Comparison of ENCODE assay signal across 22 mouse cellular contexts in genomic region chr12:24703013-24703412, GRCm38 (mm10). TPM values are rescaled to one million over a fixed set of nuclear protein-coding genes. Genes with fewer than 3 reads are reported as not detected.
A peak's percentile ranks its signal among the peaks of the same experiment; 100 is the strongest.
DNase-seq lines count a peak whose midpoint lies in the region; ATAC-seq and TF ChIP-seq lines count a peak whose summit lies in the region.
"Had no signal": no experiment of that assay in that cellular context is flagged by ENCODE, and none has a peak within 500 bp of the region (broad histone marks: within the 10 kb centered on the region; RNA-seq: fewer than 3 reads in every experiment).

No protein-coding gene starts in this region.

- H3K4me1 ChIP-seq in heart, embryonic 12.5 days (replicated peaks): peaks cover 23% of the 10 kb centered on the region
- no peaks in the 10 kb centered on the region for H3K4me1 ChIP-seq in heart, adult 2 months (ENCODE audit: control insufficient read depth, insufficient read depth, low read length)
- peaks cover 55% of the 10 kb centered on the region for H3K4me1 ChIP-seq in liver, embryonic 12.5 days

- no peaks in the 10 kb centered on the region for H3K9me3 ChIP-seq in heart, embryonic 12.5 days (replicated peaks)
- no peaks in the 10 kb centered on the region for H3K9me3 ChIP-seq in liver, embryonic 12.5 days (replicated peaks)
- H3K9me3 ChIP-seq: embryonic facial prominence, embryonic 12.5 days; forebrain, embryonic 12.5 days; neural tube, embryonic 13.5 days had no signal

- intact Hi-C loops in heart, adult 2 months (cut with DNase I): no loop called here

- no peaks in the 10 kb centered on the region for H3K36me3 ChIP-seq in heart, embryonic 12.5 days
- no peaks in the 10 kb centered on the region for H3K36me3 ChIP-seq in heart, adult 2 months (ENCODE audit: control insufficient read depth, insufficient read depth, low read length)
- no peaks in the 10 kb centered on the region for H3K36me3 ChIP-seq in liver, embryonic 12.5 days
- H3K36me3 ChIP-seq: embryonic facial prominence, embryonic 12.5 days; forebrain, embryonic 12.5 days; neural tube, embryonic 13.5 days had no signal

- no peak overlapping the region for H3K4me3 ChIP-seq in heart, embryonic 12.5 days
- no peak overlapping the region for H3K4me3 ChIP-seq in heart, adult 2 months
- H3K4me3 ChIP-seq in liver, embryonic 12.5 days: no peak overlapping the region
- H3K4me3 ChIP-seq: embryonic facial prominence, embryonic 12.5 days; forebrain, embryonic 12.5 days; neural tube, embryonic 13.5 days had no signal

- DNase-seq in heart, adult 2 months: no peak
- DNase-seq in spleen, adult 12 weeks (ENCODE audit: low spot score): peak; percentile 17
- no peak for DNase-seq in spleen, adult 18-20 months
- no peak for DNase-seq in cerebellum, postnatal 36 days
- DNase-seq in layer of hippocampus, adult 18-20 months (ENCODE audit: low spot score in 2 of 2): no peak
- DNase-seq: adrenal gland, postnatal 10 days; cerebellum, adult 2 months; gastrocnemius, postnatal 14 days; layer of hippocampus, postnatal 36 days; lung, adult 2 months; lung, postnatal 36 days; right cerebral cortex, postnatal 14 days; thymus, postnatal 4 days had no signal

- TF ChIP-seq POLR2A in heart, adult 2 months (IDR thresholded peaks at IDR 0.05; ENCODE audit: insufficient read depth, low read depth, low read length): no peak

- no peaks in the 10 kb centered on the region for H3K79me2 ChIP-seq in heart, adult 2 months (replicated peaks; ENCODE audit: control insufficient read depth, insufficient read depth, low read length)

- H3K27me3 ChIP-seq in heart, embryonic 12.5 days (replicated peaks): no peaks in the 10 kb centered on the region
- H3K27me3 ChIP-seq in heart, adult 2 months (ENCODE audit: control insufficient read depth, insufficient read depth, low read length): no peaks in the 10 kb centered on the region
- H3K27me3 ChIP-seq in liver, embryonic 12.5 days (replicated peaks): 0 out of 2 replicates have a peak, but pooled peaks cover 7% of the 10 kb centered on the region
- H3K27me3 ChIP-seq: embryonic facial prominence, embryonic 12.5 days; forebrain, embryonic 12.5 days had no signal

- WGBS in heart, embryonic 12.5 days: 35% methylated on average over 3 of the region's 3 CpGs
- 64% methylated on average over 3 of the region's 3 CpGs for WGBS in heart, adult 2 months
- WGBS in liver, embryonic 12.5 days (ENCODE audit: insufficient replicate concordance): 59% methylated on average over 3 of the region's 3 CpGs

- H3K27ac ChIP-seq in heart, embryonic 12.5 days (ENCODE audit: poor library complexity, severe bottlenecking): peak overlapping the region; percentile 38
- H3K27ac ChIP-seq in heart, adult 2 months: no peak overlapping the region
- peak overlapping the region; percentile 81 for H3K27ac ChIP-seq in liver, embryonic 12.5 days
- H3K27ac ChIP-seq: embryonic facial prominence, embryonic 12.5 days; forebrain, embryonic 12.5 days; neural tube, embryonic 13.5 days had no signal

- no peak overlapping the region for H3K4me2 ChIP-seq in heart, embryonic 12.5 days
- peak overlapping the region; percentile 34 for H3K4me2 ChIP-seq in liver, embryonic 12.5 days
- H3K4me2 ChIP-seq: embryonic facial prominence, embryonic 12.5 days; forebrain, embryonic 12.5 days; midbrain, embryonic 11.5 days; neural tube, embryonic 13.5 days had no signal

- peak; percentile 77 for ATAC-seq in heart, embryonic 12.5 days (ENCODE audit: insufficient number of reproducible peaks, low FRiP score)
- peak; percentile 80 for ATAC-seq in liver, embryonic 12.5 days
- ATAC-seq: inflammation-experienced regulatory T-cells, adult 6 months had no signal

- TF ChIP-seq CTCF in heart, adult 2 months (IDR thresholded peaks at IDR 0.05): no peak

- TF ChIP-seq EP300 in heart, adult 2 months (IDR thresholded peaks at IDR 0.05; ENCODE audit: insufficient read depth, low read depth, low read length): no peak

- H3K9ac ChIP-seq in heart, embryonic 12.5 days: no peak overlapping the region
- no peak overlapping the region for H3K9ac ChIP-seq in heart, adult 2 months (ENCODE audit: low read depth, low read length)
- peak overlapping the region; percentile 50 for H3K9ac ChIP-seq in liver, embryonic 12.5 days
- H3K9ac ChIP-seq: embryonic facial prominence, embryonic 12.5 days; forebrain, embryonic 12.5 days; neural tube, embryonic 13.5 days had no signal

RNA-seq across cellular contexts. Expression of gene Rrm2, which starts 5.0 kb away (rescaled TPM):
- 280 and 281 TPM in 2 replicates for polyA plus RNA-seq in heart, embryonic 12.5 days (2016; fragmentation: Nextera tagmentation; extraction: Ambion mirVana)
- 1 to 10 TPM; 1.8 to 2.1 TPM for total RNA-seq in heart, adult 2 months (2021)
- 0.82 and 1.7 TPM in 2 replicates for polyA plus RNA-seq in heart, adult 2 months (2012; rRNA removed)
- 531 and 552 TPM in 2 replicates for polyA plus RNA-seq in liver, embryonic 12.5 days (2016; fragmentation: Nextera tagmentation; extraction: Ambion mirVana)
- 1 to 10 TPM in 1 of 2 experiments, under 1 TPM in 1; 0.71 to 1.5 TPM for total RNA-seq in layer of hippocampus, adult 18-20 months (2021)

RNA-seq across cellular contexts. Expression of gene Cys1, which starts 21.4 kb away (rescaled TPM):
- polyA plus RNA-seq in heart, embryonic 12.5 days (2016; fragmentation: Nextera tagmentation; extraction: Ambion mirVana): 0.76 and 1.0 TPM in 2 replicates
- 1 to 10 TPM; 3.3 to 4.0 TPM for total RNA-seq in heart, adult 2 months (2021)
- 5.6 and 7.4 TPM in 2 replicates for polyA plus RNA-seq in heart, adult 2 months (2012; rRNA removed)
- 0.56 and 1.0 TPM in 2 replicates for polyA plus RNA-seq in liver, embryonic 12.5 days (2016; fragmentation: Nextera tagmentation; extraction: Ambion mirVana)
- 10 to 100 TPM; 30.2 to 35.4 TPM for total RNA-seq in layer of hippocampus, adult 18-20 months (2021)
- total RNA-seq: hematopoietic stem cell, adult 5-6 weeks; monocyte, adult 5-6 weeks had no signal
- polyA plus RNA-seq: inflammation-experienced regulatory T-cells, adult 6 months had no signal

RNA-seq across cellular contexts. Expression of gene Klf11, which starts 51.9 kb away (rescaled TPM):
- polyA plus RNA-seq in heart, embryonic 12.5 days (2016; fragmentation: Nextera tagmentation; extraction: Ambion mirVana): 20.6 and 21.6 TPM in 2 replicates
- total RNA-seq in heart, adult 2 months (2021): 10 to 100 TPM in 1 of 2 experiments, 1 to 10 TPM in 1; 7.8 to 13.5 TPM
- polyA plus RNA-seq in heart, adult 2 months (2012; rRNA removed): 8.8 and 15.1 TPM in 2 replicates
- polyA plus RNA-seq in liver, embryonic 12.5 days (2016; fragmentation: Nextera tagmentation; extraction: Ambion mirVana): 9.2 and 10.6 TPM in 2 replicates
- total RNA-seq in layer of hippocampus, adult 18-20 months (2021): 1 to 10 TPM; 2.9 to 4.6 TPM

Comparison
In these comparisons a context has a peak if more than half of its experiments do, and no peak if none do; other contexts are left out.
1. RNA of gene Rrm2, which starts 5.0 kb away (polyA plus RNA-seq): 531 to 552 TPM in liver, embryonic 12.5 days and 280 to 281 TPM in heart, embryonic 12.5 days; 0.82 to 1.7 TPM in heart, adult 2 months; every median in the first group is over 100 times any median in the second.